Mouse (Mus musculus) liver, postnatal 0 days (tissue): ENCODE measurements around the gene Zfp651.

Source experiments
- CTCF ChIP-seq: sonication (generic); IDR thresholded peaks from 2 replicates; pipeline ENCODE4 v1.5.1; 2016; ENCODE audit warnings: antibody characterized with exemption, low read depth
- EP300 ChIP-seq: IDR thresholded peaks from 2 replicates; pipeline ENCODE4 v1.6.1; 2016; ENCODE audit warnings: antibody characterized with exemption, low read depth, mild to moderate bottlenecking

GRCm38 (mm10) chr9:121785261-121785660 lies 26.1 kb downstream of the Zfp651 start:
- TF ChIP-seq CTCF (no peak), EP300 (no peak)
